Mouse (Mus musculus): ENCODE measurements at regions not wholly inside any gene's neighbourhood (a gene's known extent, or its start where the extent isn't known, plus 50 kb on each side); places are given as distances from the start of the nearest gene placed in this dataset.

DNA sequence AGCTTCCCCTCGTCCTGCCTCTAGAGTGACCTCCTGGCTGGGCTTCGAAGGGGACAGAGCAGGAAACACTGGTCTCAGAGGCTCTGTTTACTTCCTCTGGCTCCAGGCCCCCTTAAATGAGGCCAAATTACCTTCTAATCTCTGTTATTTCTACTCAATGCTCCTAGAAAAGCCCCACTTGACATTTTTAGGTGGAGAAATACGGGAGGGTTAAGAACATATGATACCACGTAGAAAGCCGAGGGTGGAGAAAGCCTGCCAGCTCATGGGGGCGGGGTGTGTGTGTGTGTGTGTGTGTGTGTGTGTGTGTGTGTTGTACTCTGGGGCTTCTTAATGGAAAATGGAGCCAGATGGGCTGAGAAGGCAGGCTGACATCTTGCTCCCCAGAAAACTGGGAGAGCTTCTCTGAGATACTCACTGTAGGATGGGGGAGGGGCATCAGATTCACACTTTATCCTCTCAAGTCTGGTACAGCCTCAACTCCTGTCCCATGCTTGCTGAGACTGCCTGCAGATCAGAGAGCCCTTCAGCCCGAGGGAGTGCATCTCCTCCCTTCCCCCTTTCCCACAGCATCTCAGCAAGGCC is 273.5 kb downstream of the Matn1 start:
- WGBS, result 14% methylated on average over 7 of the region's 7 CpGs
- no peak overlapping the region for H3K27ac ChIP-seq
- H3K27me3 ChIP-seq (ENCODE audit: insufficient read depth, low read length), result no peaks in the 10 kb centered on the region
- TF ChIP-seq CTCF (IDR thresholded peaks at IDR 0.05; ENCODE audit: low read depth), result no peak
- no peaks in the 10 kb centered on the region for H3K36me3 ChIP-seq (ENCODE audit: insufficient read depth, low read length)
- H3K9ac ChIP-seq (ENCODE audit: low read depth, low read length), result no peak overlapping the region
- no peaks in the 10 kb centered on the region for H3K9me3 ChIP-seq (replicated peaks; ENCODE audit: low read length)
- no peaks in the 10 kb centered on the region for H3K4me1 ChIP-seq (replicated peaks; ENCODE audit: insufficient read depth, low read length)
- H3K4me3 ChIP-seq (replicated peaks; ENCODE audit: low read depth, low read length), result no peak overlapping the region
- DNase-seq (ENCODE audit: low spot score) (no peak), ATAC-seq (replicated peaks; ENCODE audit: low FRiP score, low read depth) (no peak)
- H3K4me2 ChIP-seq (ENCODE audit: low read length), result no peak overlapping the region

GRCm38 (mm10) chr4:131220966-131221365 is 276.8 kb downstream of the Matn1 start:
- Histone ChIP-seq H3K9ac (ENCODE audit: low read depth, low read length) (no peak overlapping the region), H3K4me1 (replicated peaks; ENCODE audit: insufficient read depth, low read length) (no peaks in the 10 kb centered on the region), H3K36me3 (ENCODE audit: insufficient read depth, low read length) (no peaks in the 10 kb centered on the region), H3K4me3 (replicated peaks; ENCODE audit: low read depth, low read length) (no peak overlapping the region), H3K27me3 (ENCODE audit: insufficient read depth, low read length) (no peaks in the 10 kb centered on the region), H3K4me2 (ENCODE audit: low read length) (no peak overlapping the region), H3K27ac (no peak overlapping the region), H3K9me3 (replicated peaks; ENCODE audit: low read length) (no peaks in the 10 kb centered on the region)
- DNase-seq (ENCODE audit: low spot score), result no peak
- TF ChIP-seq CTCF (IDR thresholded peaks at IDR 0.05; ENCODE audit: low read depth), result no peak
- ATAC-seq (replicated peaks; ENCODE audit: low FRiP score, low read depth), result no peak
- 83% methylated on average over 10 of the region's 10 CpGs for WGBS

- no peak for TF ChIP-seq CTCF (IDR thresholded peaks at IDR 0.05; ENCODE audit: low read depth)
- Histone ChIP-seq H3K9ac (ENCODE audit: low read depth, low read length) (no peak overlapping the region), H3K4me3 (replicated peaks; ENCODE audit: low read depth, low read length) (no peak overlapping the region), H3K36me3 (ENCODE audit: insufficient read depth, low read length) (no peaks in the 10 kb centered on the region), H3K4me1 (replicated peaks; ENCODE audit: insufficient read depth, low read length) (no peaks in the 10 kb centered on the region), H3K4me2 (ENCODE audit: low read length) (no peak overlapping the region), H3K27ac (no peak overlapping the region), H3K9me3 (replicated peaks; ENCODE audit: low read length) (no peaks in the 10 kb centered on the region), H3K27me3 (ENCODE audit: insufficient read depth, low read length) (no peaks in the 10 kb centered on the region)
- 86% methylated on average over 5 of the region's 5 CpGs for WGBS
- ATAC-seq (replicated peaks; ENCODE audit: low FRiP score, low read depth) (no peak), DNase-seq (ENCODE audit: low spot score) (no peak)
Observed at GRCm38 (mm10) chr4:131230361-131230760, 286.2 kb downstream of the Matn1 start.

GRCm38 (mm10) chr4:131236611-131237031 is 292.4 kb downstream of the Matn1 start:
- Histone ChIP-seq H3K4me2 (ENCODE audit: low read length) (no peak overlapping the region), H3K27ac (no peak overlapping the region), H3K9ac (ENCODE audit: low read depth, low read length) (no peak overlapping the region), H3K4me1 (replicated peaks; ENCODE audit: insufficient read depth, low read length) (no peaks in the 10 kb centered on the region), H3K27me3 (ENCODE audit: insufficient read depth, low read length) (no peaks in the 10 kb centered on the region), H3K36me3 (ENCODE audit: insufficient read depth, low read length) (no peaks in the 10 kb centered on the region), H3K9me3 (replicated peaks; ENCODE audit: low read length) (no peaks in the 10 kb centered on the region), H3K4me3 (replicated peaks; ENCODE audit: low read depth, low read length) (no peak overlapping the region)
- ATAC-seq (replicated peaks; ENCODE audit: low FRiP score, low read depth), result no peak
- no peak for DNase-seq (ENCODE audit: low spot score)
- 58% methylated on average over 4 of the region's 4 CpGs for WGBS
- no peak for TF ChIP-seq CTCF (IDR thresholded peaks at IDR 0.05; ENCODE audit: low read depth)

DNA sequence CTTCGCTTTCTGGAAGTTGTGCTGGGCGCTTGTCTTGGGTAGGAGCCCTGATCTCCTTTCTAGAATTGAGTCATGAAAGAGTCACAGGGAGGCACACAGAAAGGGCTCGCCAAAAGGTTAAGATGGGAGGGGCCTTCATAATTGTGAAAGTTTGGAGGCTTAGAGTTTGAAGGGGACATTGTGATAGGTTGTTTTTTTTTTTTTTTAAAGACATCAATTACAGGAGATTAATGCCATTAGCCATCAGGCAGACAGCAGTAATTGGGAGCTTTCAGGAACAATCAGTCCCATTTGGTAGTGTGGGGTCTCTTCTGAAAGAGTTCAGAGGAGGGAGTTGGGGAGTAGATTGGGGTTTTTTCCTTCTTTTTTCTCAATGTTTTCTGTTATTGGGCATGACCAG is 294.4 kb downstream of the Matn1 start:
- Histone ChIP-seq H3K4me1 (replicated peaks; ENCODE audit: insufficient read depth, low read length) (no peaks in the 10 kb centered on the region), H3K4me3 (replicated peaks; ENCODE audit: low read depth, low read length) (no peak overlapping the region), H3K27me3 (ENCODE audit: insufficient read depth, low read length) (no peaks in the 10 kb centered on the region), H3K36me3 (ENCODE audit: insufficient read depth, low read length) (no peaks in the 10 kb centered on the region), H3K4me2 (ENCODE audit: low read length) (no peak overlapping the region), H3K9ac (ENCODE audit: low read depth, low read length) (no peak overlapping the region), H3K27ac (no peak overlapping the region), H3K9me3 (replicated peaks; ENCODE audit: low read length) (no peaks in the 10 kb centered on the region)
- WGBS, result 79% methylated on average over 3 of the region's 3 CpGs
- ATAC-seq (replicated peaks; ENCODE audit: low FRiP score, low read depth), result no peak
- TF ChIP-seq CTCF (IDR thresholded peaks at IDR 0.05; ENCODE audit: low read depth), result no peak
- DNase-seq (ENCODE audit: low spot score), result no peak

DNA sequence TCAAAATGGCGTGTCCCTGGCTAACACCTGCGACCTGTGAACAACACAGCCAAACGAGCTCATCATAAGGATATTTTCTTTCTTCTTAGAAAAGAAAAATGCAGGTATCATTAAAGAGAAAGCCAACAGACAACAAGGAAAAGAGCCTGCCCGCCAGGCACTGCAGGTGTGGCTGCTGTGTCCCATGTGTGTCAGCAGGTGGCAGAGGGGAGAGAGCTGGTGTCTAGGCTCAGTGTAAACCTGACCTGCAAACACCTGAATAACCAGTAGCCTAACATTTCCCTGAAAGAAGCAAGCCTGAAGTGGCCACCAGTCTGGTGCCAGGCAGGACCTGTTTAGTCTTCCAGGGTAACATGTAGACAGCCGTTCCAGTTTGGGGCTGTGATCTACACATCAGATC is 294.9 kb downstream of the Matn1 start:
- no peaks in the 10 kb centered on the region for H3K27me3 ChIP-seq (ENCODE audit: insufficient read depth, low read length)
- no peaks in the 10 kb centered on the region for H3K36me3 ChIP-seq (ENCODE audit: insufficient read depth, low read length)
- no peak overlapping the region for H3K27ac ChIP-seq
- H3K9me3 ChIP-seq (replicated peaks; ENCODE audit: low read length), result no peaks in the 10 kb centered on the region
- H3K4me3 ChIP-seq (replicated peaks; ENCODE audit: low read depth, low read length), result no peak overlapping the region
- H3K4me2 ChIP-seq (ENCODE audit: low read length), result no peak overlapping the region
- no peak for ATAC-seq (replicated peaks; ENCODE audit: low FRiP score, low read depth)
- no peak for DNase-seq (ENCODE audit: low spot score)
- WGBS, result 81% methylated on average over 5 of the region's 5 CpGs
- TF ChIP-seq CTCF (IDR thresholded peaks at IDR 0.05; ENCODE audit: low read depth), result peak; percentile 22; the same call in 1 of the 2 replicates
- no peaks in the 10 kb centered on the region for H3K4me1 ChIP-seq (replicated peaks; ENCODE audit: insufficient read depth, low read length)
- H3K9ac ChIP-seq (ENCODE audit: low read depth, low read length), result no peak overlapping the region

- Histone ChIP-seq H3K9ac (ENCODE audit: low read depth, low read length) (no peak overlapping the region), H3K27me3 (ENCODE audit: insufficient read depth, low read length) (no peaks in the 10 kb centered on the region), H3K4me1 (replicated peaks; ENCODE audit: insufficient read depth, low read length) (no peaks in the 10 kb centered on the region), H3K4me2 (ENCODE audit: low read length) (no peak overlapping the region), H3K27ac (no peak overlapping the region), H3K4me3 (replicated peaks; ENCODE audit: low read depth, low read length) (no peak overlapping the region), H3K9me3 (replicated peaks; ENCODE audit: low read length) (no peaks in the 10 kb centered on the region), H3K36me3 (ENCODE audit: insufficient read depth, low read length) (no peaks in the 10 kb centered on the region)
- WGBS, result 88% methylated on average over 4 of the region's 4 CpGs
- ATAC-seq (replicated peaks; ENCODE audit: low FRiP score, low read depth) (no peak), DNase-seq (ENCODE audit: low spot score) (no peak)
- TF ChIP-seq CTCF (IDR thresholded peaks at IDR 0.05; ENCODE audit: low read depth), result no peak
Observed at GRCm38 (mm10) chr4:131240457-131240856, 296.3 kb downstream of the Matn1 start.
